Mouse (Mus musculus): ENCODE data around the gene Xpnpep2.
A peak's percentile ranks its signal among the peaks of the same experiment; 100 is the strongest.

Gene Xpnpep2

GRCm38 (mm10) chrX:48108394-48109315 lies at the start of gene Xpnpep2:
Gene Xpnpep2, plus strand, starts transcription at chrX:48108725.
- no peak for DNase-seq (ENCODE audit: low read depth, low spot score)
- H3K27me3 ChIP-seq (ENCODE audit: control insufficient read depth, insufficient read depth, low read length, poor library complexity, severe bottlenecking) = no peaks in the 10 kb centered on the region
- H3K36me3 ChIP-seq (ENCODE audit: control insufficient read depth, insufficient read depth, low read length, poor library complexity, severe bottlenecking) = no peaks in the 10 kb centered on the region

- no peaks in the 10 kb centered on the region for H3K27me3 ChIP-seq (ENCODE audit: control insufficient read depth, insufficient read depth, low read length, poor library complexity, severe bottlenecking)
- DNase-seq (ENCODE audit: low read depth, low spot score) = no peak
- no peaks in the 10 kb centered on the region for H3K36me3 ChIP-seq (ENCODE audit: control insufficient read depth, insufficient read depth, low read length, poor library complexity, severe bottlenecking)
These were observed 46.0 kb upstream of the Xpnpep2 start for GRCm38 (mm10) chrX:48062481-48062880.

- no peak for DNase-seq (ENCODE audit: low read depth, low spot score)
- Histone ChIP-seq H3K36me3 (ENCODE audit: control insufficient read depth, insufficient read depth, low read length, poor library complexity, severe bottlenecking) (no peaks in the 10 kb centered on the region), H3K27me3 (ENCODE audit: control insufficient read depth, insufficient read depth, low read length, poor library complexity, severe bottlenecking) (no peaks in the 10 kb centered on the region)
These were observed 44.2 kb upstream of the Xpnpep2 start for GRCm38 (mm10) chrX:48064166-48064853.

GRCm38 (mm10) chrX:48066891-48067290 lies 41.6 kb upstream of the Xpnpep2 start:
- Histone ChIP-seq H3K36me3 (ENCODE audit: control insufficient read depth, insufficient read depth, low read length, poor library complexity, severe bottlenecking) (no peaks in the 10 kb centered on the region), H3K27me3 (ENCODE audit: control insufficient read depth, insufficient read depth, low read length, poor library complexity, severe bottlenecking) (no peaks in the 10 kb centered on the region)
- peak; percentile 16 for DNase-seq (ENCODE audit: low read depth, low spot score)

- no peak for DNase-seq (ENCODE audit: low read depth, low spot score)
- no peaks in the 10 kb centered on the region for H3K36me3 ChIP-seq (ENCODE audit: control insufficient read depth, insufficient read depth, low read length, poor library complexity, severe bottlenecking)
- H3K27me3 ChIP-seq (ENCODE audit: control insufficient read depth, insufficient read depth, low read length, poor library complexity, severe bottlenecking) = no peaks in the 10 kb centered on the region
These were observed 36.6 kb upstream of the Xpnpep2 start for GRCm38 (mm10) chrX:48071961-48072360.

- no peaks in the 10 kb centered on the region for H3K27me3 ChIP-seq (ENCODE audit: control insufficient read depth, insufficient read depth, low read length, poor library complexity, severe bottlenecking)
- DNase-seq (ENCODE audit: low read depth, low spot score) = no peak
- H3K36me3 ChIP-seq (ENCODE audit: control insufficient read depth, insufficient read depth, low read length, poor library complexity, severe bottlenecking) = no peaks in the 10 kb centered on the region
These were observed 36.1 kb upstream of the Xpnpep2 start for GRCm38 (mm10) chrX:48072401-48072800.

- H3K36me3 ChIP-seq (ENCODE audit: control insufficient read depth, insufficient read depth, low read length, poor library complexity, severe bottlenecking) = no peaks in the 10 kb centered on the region
- DNase-seq (ENCODE audit: low read depth, low spot score) = no peak
These were observed 33.8 kb upstream of the Xpnpep2 start for GRCm38 (mm10) chrX:48074691-48075090.

GRCm38 (mm10) chrX:48076806-48077425 lies 31.6 kb upstream of the Xpnpep2 start:
- no peaks in the 10 kb centered on the region for H3K27me3 ChIP-seq (ENCODE audit: control insufficient read depth, insufficient read depth, low read length, poor library complexity, severe bottlenecking)
- DNase-seq (ENCODE audit: low read depth, low spot score) = no peak
- H3K36me3 ChIP-seq (ENCODE audit: control insufficient read depth, insufficient read depth, low read length, poor library complexity, severe bottlenecking) = no peaks in the 10 kb centered on the region

More at GRCm38 (mm10) chrX:48074691-48075090, 33.8 kb upstream of the Xpnpep2 start:
- no peaks in the 10 kb centered on the region for H3K27me3 ChIP-seq (ENCODE audit: control insufficient read depth, insufficient read depth, low read length, poor library complexity, severe bottlenecking)

GRCm38 (mm10) chrX:48082364-48082763 lies 26.2 kb upstream of the Xpnpep2 start:
- Histone ChIP-seq H3K27me3 (ENCODE audit: control insufficient read depth, insufficient read depth, low read length, poor library complexity, severe bottlenecking) (no peaks in the 10 kb centered on the region), H3K36me3 (ENCODE audit: control insufficient read depth, insufficient read depth, low read length, poor library complexity, severe bottlenecking) (no peaks in the 10 kb centered on the region)
- no peak for DNase-seq (ENCODE audit: low read depth, low spot score)

GRCm38 (mm10) chrX:48092129-48092528 lies 16.4 kb upstream of the Xpnpep2 start:
- no peaks in the 10 kb centered on the region for H3K27me3 ChIP-seq (ENCODE audit: control insufficient read depth, insufficient read depth, low read length, poor library complexity, severe bottlenecking)
- H3K36me3 ChIP-seq (ENCODE audit: control insufficient read depth, insufficient read depth, low read length, poor library complexity, severe bottlenecking) = no peaks in the 10 kb centered on the region
- no peak for DNase-seq (ENCODE audit: low read depth, low spot score)

GRCm38 (mm10) chrX:48093555-48093954 lies 15.0 kb upstream of the Xpnpep2 start:
- DNase-seq (ENCODE audit: low read depth, low spot score) = peak; percentile 25
- Histone ChIP-seq H3K36me3 (ENCODE audit: control insufficient read depth, insufficient read depth, low read length, poor library complexity, severe bottlenecking) (no peaks in the 10 kb centered on the region), H3K27me3 (ENCODE audit: control insufficient read depth, insufficient read depth, low read length, poor library complexity, severe bottlenecking) (no peaks in the 10 kb centered on the region)

- Histone ChIP-seq H3K36me3 (ENCODE audit: control insufficient read depth, insufficient read depth, low read length, poor library complexity, severe bottlenecking) (no peaks in the 10 kb centered on the region), H3K27me3 (ENCODE audit: control insufficient read depth, insufficient read depth, low read length, poor library complexity, severe bottlenecking) (no peaks in the 10 kb centered on the region)
- peak; percentile 71 for DNase-seq (ENCODE audit: low read depth, low spot score)
These were observed 13.9 kb upstream of the Xpnpep2 start for GRCm38 (mm10) chrX:48094658-48095057.

- DNase-seq (ENCODE audit: low read depth, low spot score) = peak; percentile 35
- Histone ChIP-seq H3K36me3 (ENCODE audit: control insufficient read depth, insufficient read depth, low read length, poor library complexity, severe bottlenecking) (no peaks in the 10 kb centered on the region), H3K27me3 (ENCODE audit: control insufficient read depth, insufficient read depth, low read length, poor library complexity, severe bottlenecking) (no peaks in the 10 kb centered on the region)
These were observed 11.9 kb upstream of the Xpnpep2 start for GRCm38 (mm10) chrX:48096580-48096979.

GRCm38 (mm10) chrX:48098470-48099129 lies 9.9 kb upstream of the Xpnpep2 start:
- peak; percentile 56 for DNase-seq (ENCODE audit: low read depth, low spot score)
- no peaks in the 10 kb centered on the region for H3K36me3 ChIP-seq (ENCODE audit: control insufficient read depth, insufficient read depth, low read length, poor library complexity, severe bottlenecking)
- no peaks in the 10 kb centered on the region for H3K27me3 ChIP-seq (ENCODE audit: control insufficient read depth, insufficient read depth, low read length, poor library complexity, severe bottlenecking)
